Mouse (Mus musculus) heart, postnatal 10 days (tissue): ENCODE measurements around the gene Vmn1r17. TPM values are rescaled to one million over a fixed set of nuclear protein-coding genes. Genes with fewer than 3 reads are reported as not detected.
"Not testable (repeated sequence)": the region's sequence is repeated elsewhere in the genome, so short reads cannot be mapped to it uniquely, and the experiment has no call there.

Source experiments
- DNase-seq, 2 experiments: peaks; one replicate each; pipeline ENCODE4 v3.0.0; 2021
- intact Hi-C: fragments of 180-260 bp; cut with DNase I; formaldehyde crosslinking; loops from one replicate; pipeline ENCODE4 v1.15.1; 2025
- total RNA-seq, 2 experiments: library from RNA; stranded (reverse); gene quantifications; 2 replicates each; pipeline ENCODE4 v1.2.3; 2021

Vmn1r17 gene
- not detected for total RNA-seq

DNA sequence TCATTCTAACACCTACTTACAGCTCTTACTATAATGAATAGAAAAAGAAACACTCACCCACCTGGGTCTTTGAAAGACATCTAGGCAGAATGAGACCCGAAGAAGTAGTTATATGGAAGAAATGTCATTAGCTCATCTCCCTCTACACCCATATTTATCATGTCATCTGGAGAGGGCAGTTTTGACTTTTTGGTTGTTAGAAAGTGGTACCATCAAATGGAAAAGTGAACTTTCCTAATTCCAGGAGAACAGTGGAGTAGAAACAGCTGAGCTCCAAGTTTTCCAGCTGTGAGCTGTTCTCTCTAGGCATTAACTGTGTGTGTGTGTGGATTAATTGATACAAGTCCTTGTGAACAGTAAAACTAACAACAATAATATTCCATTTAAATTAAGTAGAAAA is at the start of gene Vmn1r17:
Gene Vmn1r17 (minus strand): TSS at position 101 of the 400 bp plus-strand sequence.
- intact Hi-C loops: no loop called here
- DNase-seq: no peak

DNA sequence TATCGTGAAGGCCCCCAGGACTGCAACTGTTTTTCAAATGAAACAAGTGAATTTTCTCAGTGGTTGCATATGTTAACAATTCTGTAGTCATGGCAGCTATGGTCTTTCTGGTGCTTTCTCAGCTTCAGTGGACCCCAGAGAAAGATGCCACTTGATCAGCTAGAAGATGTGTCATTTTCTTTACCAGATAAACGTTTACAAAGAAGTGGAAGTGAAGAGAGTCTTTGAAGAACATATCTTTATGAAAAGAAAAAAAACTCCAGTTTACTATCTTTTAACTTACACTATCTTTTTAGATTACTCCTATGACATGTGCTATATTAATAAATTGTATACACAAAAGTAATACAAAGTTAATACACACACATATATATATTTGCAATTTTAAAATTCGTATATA is 40.0 kb upstream of the Vmn1r17 start, which contains the start of gene Vmn1r19:
Gene Vmn1r19 (plus strand): TSS at position 301 of the 400 bp plus-strand sequence.
- intact Hi-C loops, DNase-seq: not testable (repeated sequence)

DNA sequence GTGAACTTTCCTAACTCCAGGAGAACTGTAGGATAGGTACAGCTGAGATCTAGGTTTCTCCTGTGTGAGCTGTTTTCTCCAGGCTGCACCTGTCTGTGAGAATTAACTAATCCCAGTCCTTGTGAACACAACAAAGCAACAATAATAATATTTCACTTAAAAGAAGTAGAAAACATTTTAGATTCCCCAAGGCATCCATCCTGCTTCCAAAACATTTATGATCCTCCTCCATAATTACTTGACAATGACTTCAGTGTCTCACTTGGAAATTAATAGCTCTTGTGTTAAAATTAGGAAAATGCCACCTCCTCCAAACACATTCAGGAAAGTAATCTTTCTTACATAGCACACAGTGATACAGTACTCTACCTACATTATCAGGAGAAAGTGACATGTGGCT is 32.2 kb upstream of the Vmn1r17 start, which contains the start of gene Vmn1r18:
Gene Vmn1r18 (minus strand): TSS at position 101 of the 400 bp plus-strand sequence.
- intact Hi-C loops: no loop called here
- no peak for DNase-seq

DNA sequence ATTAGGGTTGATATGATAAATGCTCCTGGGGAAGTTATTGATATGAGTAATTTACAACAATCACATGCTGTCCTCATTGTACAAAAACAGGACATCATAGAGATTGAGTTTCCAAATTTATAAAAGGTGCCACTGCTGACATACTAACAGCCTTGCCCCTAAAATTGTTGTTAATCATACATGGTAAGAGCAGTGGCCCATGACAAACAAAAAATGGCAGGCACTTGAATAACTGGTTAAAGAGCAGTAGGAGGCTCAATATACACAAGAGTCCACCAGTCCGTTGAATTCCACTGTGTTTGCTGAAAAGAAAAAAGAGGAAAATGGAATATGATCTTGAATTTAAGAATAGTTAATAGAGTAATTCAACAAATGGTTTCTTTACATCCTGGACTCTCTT is 4.0 kb upstream of the Vmn1r17 start:
- DNase-seq: no peak
- intact Hi-C loops: no loop called here

DNA sequence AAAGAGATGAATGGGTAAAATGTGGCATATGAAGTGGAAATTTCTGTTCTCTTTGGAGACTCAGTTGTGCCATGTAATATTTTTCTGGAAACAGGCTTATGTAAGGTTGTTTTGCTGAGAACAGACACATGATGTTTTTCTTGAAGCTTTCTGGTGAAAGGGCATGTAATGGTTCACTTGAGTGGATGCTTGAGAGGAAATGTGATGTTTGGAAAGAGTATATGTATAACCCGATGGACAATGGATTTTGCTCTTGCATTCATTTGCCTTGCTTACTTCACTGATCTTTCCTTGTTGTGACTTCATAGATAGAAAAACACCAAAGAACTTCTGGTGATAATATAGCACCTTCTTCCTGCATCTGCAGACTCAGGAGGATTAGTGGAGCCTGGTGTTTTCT is 2.3 kb upstream of the Vmn1r17 start:
- intact Hi-C loops, DNase-seq: not testable (repeated sequence)

DNA sequence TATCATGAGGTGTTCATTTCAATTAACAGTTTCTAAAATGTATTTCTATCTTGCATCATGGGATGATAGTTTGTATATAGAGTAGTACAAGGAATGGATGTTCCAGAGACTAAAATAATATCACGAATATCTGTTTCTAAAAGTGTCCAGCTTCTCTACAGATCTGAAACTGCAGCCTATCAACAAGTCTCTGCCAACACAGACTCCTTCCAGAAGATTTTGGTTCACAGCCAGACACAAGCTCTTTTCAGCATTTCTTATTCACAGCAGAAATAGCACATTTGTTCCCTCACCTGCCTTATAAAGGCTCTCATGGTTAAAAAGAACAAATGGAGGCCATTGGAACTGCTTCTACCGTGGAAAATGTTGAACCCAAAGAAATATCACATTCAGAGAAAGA is 6.7 kb downstream of the Vmn1r17 start:
- DNase-seq: no peak
- intact Hi-C loops: no loop called here

DNA sequence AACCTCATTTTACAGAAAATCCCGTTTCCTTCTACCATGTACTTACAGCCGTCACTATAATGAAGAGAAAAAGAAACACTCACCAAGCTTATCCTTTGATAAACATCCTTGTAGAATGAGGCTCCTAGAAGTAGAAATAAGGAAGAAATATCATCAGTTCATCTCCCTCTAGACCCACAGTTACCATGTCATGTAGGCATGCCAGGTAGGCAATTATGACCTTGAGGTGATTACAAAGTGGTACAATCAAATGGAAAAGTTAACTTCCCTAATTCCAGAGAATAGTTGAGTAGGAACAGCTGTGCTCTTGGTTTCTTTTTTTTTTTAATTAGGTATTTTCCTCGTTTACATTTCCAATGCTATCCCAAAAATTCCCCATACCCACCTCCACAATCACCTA is 34.1 kb downstream of the Vmn1r17 start, which contains the start of gene Vmn1r16:
Gene Vmn1r16 (minus strand): TSS at position 101 of the 400 bp plus-strand sequence.
- DNase-seq: no peak
- intact Hi-C loops: no loop called here

DNA sequence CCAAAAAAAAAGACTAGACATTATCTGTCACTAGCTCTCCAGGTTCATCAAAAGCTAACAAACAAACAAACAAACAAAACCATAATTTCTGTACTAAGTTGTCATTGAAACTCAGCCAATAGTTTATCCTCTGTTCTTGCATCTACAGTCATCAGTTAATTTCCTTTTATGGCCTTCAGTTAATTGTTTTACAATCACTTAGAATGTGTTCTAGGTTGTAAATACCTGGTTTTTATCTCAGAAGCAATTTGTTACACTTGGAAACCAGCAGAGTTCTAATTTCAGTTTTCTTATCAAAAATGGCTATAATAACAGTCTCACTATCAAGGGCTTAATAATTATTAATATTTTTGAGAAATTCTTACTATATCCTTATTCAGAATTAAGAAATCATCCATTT is 37.4 kb downstream of the Vmn1r17 start:
- DNase-seq: no peak
- intact Hi-C loops: no loop called here

Other genes with a start within 250 kb of the Vmn1r17 start
- not detected for gene Vmn1r11, start 230.3 kb downstream of the Vmn1r17 start, total RNA-seq
- gene Vmn1r12, start 206.8 kb downstream of the Vmn1r17 start, total RNA-seq: not detected
- not detected for gene Vmn1r13, start 160.4 kb downstream of the Vmn1r17 start, total RNA-seq
- gene Vmn1r14, start 132.0 kb downstream of the Vmn1r17 start, total RNA-seq: not detected
- not detected for gene Vmn1r15, start 105.8 kb downstream of the Vmn1r17 start, total RNA-seq
- not detected for gene Vmn1r16, start 34.2 kb downstream of the Vmn1r17 start, total RNA-seq
- not detected for gene Vmn1r18, start 32.1 kb upstream of the Vmn1r17 start, total RNA-seq
- not detected for gene Vmn1r19, start 40.1 kb upstream of the Vmn1r17 start, total RNA-seq
- not detected for gene Vmn1r20, start 65.2 kb upstream of the Vmn1r17 start, total RNA-seq
- 10 to 100 TPM; 19.1 to 23.2 TPM for gene Ppm1k, start 171.7 kb upstream of the Vmn1r17 start, total RNA-seq
- 1 to 10 TPM; 2.4 to 3.6 TPM for gene Herc6, start 217.3 kb upstream of the Vmn1r17 start, total RNA-seq